Mouse (Mus musculus) megakaryocyte, embryonic 14.5 days (primary cell): ENCODE measurements around the gene Cc2d1a.

Source experiments
- FLI1 ChIP-seq: IDR thresholded peaks from 2 replicates; pipeline ENCODE4 v1.6.1; 2012; ENCODE audit warnings: low read length, inconsistent platforms, mixed read lengths
- GATA1 ChIP-seq: IDR thresholded peaks from 3 replicates; pipeline ENCODE4 v1.6.1; 2012; ENCODE audit warnings: mixed read lengths, low read length, inconsistent platforms, borderline replicate concordance

- TF ChIP-seq GATA1 (no peak), FLI1 (no peak)
Observed at GRCm38 (mm10) chr8:84197141-84197921, 49.6 kb upstream of the Cc2d1a start.
